Mouse (Mus musculus) skeletal muscle tissue, adult 2 months (tissue): ENCODE measurements around the gene Ube2v1.
"Not testable (repeated sequence)": the region's sequence is repeated elsewhere in the genome, so short reads cannot be mapped to it uniquely, and the experiment has no call there.

ENCODE experiments used
- DNase-seq: peaks from one replicate; pipeline ENCODE4 v3.0.0-alpha.2; 2012; ENCODE audit warnings: low read depth, low spot score

Gene Ube2v1

GRCm38 (mm10) chr2:167622352-167622751, 9.5 kb downstream of the Ube2v1 start:
- DNase-seq, result peak; percentile 56

DNA sequence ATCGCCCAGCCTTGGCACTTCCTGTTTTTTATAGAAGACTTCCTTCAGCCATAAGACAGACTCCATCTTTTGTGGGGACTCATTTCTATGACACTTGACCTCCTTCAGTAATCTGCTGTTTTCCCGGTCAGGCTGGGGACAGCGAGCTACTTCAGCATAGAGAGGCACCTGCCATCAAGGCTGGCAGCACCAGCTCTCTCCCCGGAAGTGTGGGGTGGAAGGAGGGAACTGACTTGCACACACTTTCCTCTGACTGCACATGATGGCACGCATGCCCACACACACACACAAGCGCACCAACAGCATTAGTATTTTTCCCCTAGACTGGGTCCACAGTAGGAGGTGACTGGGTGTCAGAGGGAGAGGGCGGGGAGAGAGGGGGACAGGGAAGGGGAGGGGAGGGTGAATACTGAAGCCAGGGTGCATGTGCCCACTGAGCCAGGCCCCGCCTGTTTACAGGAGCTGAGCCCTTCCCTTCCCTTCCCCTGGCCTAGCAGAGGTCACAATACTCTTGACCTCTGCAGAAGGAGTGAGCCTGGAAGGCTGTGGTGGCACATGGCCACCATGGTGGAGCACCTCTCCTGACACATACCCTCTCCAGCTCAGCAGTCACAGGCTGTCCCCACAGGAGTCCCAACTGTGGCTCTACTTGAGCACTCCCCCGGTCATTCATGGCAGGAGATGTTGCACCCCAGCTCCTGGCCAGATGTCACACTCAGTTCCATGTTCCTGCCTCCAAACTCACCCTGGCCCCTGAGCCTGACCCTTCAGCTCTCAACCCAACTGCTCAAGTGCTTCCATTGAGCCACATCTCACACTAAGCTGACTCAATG, 10.4 kb downstream of the Ube2v1 start:
- DNase-seq, result no peak

- no peak for DNase-seq
Measured at GRCm38 (mm10) chr2:167617472-167617871, 14.4 kb downstream of the Ube2v1 start.

DNA sequence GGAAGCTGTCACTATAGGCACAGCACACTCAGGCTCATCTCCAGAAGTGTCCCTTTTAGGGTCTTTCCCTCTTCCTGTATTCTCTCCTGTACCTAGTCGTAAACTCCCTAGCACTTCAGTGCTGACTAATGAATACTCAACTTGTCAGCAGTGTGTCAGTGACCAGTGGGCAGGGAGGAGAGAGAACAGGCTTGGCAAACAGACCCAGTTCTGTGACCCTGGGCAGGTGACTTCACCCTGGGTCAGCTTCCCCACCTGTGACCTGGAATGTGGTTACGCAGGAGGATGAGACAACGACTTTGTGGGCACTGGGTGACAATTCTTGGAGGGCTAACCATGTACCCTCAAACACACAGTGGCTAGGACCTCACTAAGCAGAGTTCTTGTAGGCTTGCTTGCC, 14.9 kb downstream of the Ube2v1 start:
- no peak for DNase-seq

- DNase-seq, result not testable (repeated sequence)
Measured at GRCm38 (mm10) chr2:167613335-167613734, 18.6 kb downstream of the Ube2v1 start.

DNA sequence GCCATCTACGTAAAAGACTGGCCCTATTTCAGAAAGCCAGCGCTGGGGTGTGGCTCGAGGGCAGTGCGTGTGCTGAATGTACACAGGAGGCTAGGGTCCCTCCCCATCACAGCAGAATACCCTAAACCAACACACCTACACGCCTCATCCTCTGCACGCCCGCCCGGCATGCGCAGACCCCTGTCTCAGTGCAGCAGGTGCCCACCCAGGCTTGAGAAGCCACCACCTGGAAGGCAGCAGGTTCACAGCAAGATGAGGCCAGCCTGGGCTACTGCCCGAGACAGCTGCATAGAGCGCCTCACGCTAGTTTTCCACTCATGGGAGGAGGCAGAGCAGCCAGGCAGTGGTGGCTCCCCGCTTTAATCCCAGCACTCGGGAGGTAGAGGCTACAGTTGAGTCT, 19.8 kb downstream of the Ube2v1 start:
- DNase-seq, result no peak

DNA sequence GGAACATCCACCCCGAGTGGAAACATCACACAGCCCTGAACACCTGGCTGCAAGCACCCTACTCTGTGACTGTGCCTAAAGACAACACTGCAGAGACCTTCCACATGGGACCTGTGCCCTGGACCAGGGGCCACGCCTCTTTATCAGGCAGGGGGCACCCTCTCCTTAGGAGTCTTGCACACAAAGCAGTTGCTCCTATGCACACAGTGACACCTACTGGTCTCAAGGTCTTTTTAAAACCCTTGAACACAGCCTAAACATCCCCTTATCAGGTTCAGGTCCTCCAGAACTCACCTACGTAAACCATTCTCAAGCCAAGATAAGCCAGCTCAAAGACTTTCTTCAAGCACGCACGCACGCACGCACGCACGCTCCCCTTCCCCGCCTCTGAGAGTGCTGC, 20.6 kb downstream of the Ube2v1 start:
- DNase-seq, result no peak

DNA sequence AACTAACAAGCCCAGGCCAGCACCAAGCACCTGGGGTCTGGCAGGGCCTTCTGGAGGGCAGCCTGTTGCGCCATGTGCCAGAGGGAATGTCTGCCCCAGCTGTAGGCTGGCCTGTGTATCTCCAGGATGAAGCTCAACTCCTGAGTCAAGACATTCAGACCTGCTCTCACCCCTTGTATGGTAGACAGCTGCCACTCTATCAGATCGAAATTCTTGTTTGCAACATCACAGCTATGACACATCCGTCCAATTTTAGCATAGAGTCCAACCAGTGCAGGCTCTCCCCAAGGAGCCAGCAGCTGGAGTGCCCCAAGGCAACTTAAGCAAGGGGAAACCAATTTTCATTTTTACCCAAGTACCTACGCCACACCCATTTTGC, 25.2 kb downstream of the Ube2v1 start:
- DNase-seq, result no peak

GRCm38 (mm10) chr2:167605817-167606744, 25.8 kb downstream of the Ube2v1 start:
- DNase-seq, result no peak

DNA sequence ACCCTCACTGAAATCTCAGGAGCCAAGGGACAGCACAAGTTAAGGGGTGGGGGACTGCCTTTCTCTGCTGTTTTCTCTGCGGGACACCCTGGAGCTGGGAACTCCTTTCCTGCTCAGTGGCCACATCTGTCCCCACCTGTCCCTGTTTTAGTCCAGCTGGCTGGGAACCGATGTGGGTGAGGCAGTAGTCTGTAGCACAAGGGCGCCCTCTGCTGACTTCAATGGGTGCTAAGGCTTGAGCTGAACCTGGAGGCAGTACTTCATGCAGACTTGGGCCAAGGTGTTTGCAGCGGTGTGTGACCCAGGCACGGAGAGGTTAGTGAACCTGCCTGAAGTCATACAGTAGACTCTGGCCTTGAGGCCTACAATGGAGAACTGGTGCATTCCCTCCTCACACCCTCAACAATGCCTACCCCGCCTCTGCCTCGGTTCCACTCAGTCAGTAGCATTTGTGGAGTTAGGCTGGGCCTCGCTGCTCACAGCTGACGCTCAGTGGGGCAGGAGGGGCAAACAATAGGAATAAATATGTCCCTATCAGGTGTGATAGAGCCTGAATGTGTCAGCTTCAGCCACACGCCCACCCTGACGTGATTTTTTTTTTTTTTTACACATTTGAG, 26.6 kb downstream of the Ube2v1 start:
- peak; percentile 91 for DNase-seq

- no peak for DNase-seq
Measured at GRCm38 (mm10) chr2:167602978-167603377, 28.9 kb downstream of the Ube2v1 start.

DNA sequence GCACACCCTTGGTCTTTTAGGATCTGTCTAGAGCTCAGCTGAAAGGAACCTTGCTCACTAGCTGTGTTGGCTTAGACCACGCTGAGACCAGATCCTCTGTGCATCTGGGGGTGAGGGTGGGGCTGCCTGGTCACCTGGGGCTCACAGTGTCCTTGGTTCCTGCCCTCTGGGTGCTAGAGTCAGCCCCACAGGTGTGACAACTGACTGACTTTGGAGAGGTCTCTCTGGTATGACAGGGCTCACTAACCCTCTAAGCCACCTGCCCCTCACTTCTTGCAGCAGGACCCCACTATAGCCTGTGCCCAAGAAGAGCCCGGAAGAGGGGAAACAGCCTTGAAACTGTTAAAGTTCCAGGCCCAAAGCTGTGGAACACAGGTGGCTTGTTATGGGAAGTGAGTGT, 29.5 kb downstream of the Ube2v1 start:
- DNase-seq, result no peak

DNA sequence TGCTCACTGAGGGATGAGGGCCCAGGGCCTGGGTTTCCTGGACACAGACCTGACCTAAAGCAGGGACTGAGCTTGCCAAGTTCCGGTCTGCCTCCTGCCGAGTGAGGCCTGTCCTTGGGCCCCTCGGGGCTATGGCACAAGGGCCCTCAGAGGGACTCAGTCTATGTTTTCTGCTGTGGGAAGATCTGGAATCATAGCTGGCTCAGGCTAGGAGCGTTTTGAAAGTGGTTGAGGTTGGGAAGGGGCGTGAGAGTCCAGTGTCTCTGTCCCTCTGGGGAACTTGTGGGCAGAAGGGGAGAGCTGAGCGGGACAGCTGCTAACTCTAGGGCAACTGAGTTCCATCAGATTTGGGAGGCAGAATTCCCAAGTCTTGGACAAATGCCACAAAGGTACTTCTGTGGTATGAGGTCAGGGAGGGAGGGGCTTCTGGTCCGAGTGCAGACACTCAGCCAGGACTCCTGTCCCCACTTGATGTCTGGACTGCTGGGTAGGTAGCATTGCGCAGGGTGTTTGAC, 31.4 kb downstream of the Ube2v1 start:
- DNase-seq, result no peak

DNA sequence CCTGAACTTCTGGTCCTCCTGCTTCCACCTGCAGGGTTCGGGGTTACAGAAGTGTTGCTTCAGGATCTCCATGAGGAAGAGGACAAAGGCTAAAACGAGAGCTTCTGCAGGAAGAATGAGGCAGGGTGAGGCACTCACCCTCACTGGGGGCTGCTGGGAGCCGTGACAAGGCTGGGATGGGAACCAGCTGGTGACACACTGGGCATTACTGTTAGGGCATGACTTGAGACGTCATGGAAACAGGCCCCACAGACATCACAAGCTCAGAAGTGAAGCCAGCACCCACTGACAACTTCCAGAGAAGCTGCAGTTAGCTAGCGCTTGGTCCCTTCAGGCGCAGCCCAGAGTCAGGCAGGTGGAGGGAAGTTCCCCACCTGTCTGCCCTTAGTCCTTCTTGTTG, 32.0 kb downstream of the Ube2v1 start:
- no peak for DNase-seq

DNA sequence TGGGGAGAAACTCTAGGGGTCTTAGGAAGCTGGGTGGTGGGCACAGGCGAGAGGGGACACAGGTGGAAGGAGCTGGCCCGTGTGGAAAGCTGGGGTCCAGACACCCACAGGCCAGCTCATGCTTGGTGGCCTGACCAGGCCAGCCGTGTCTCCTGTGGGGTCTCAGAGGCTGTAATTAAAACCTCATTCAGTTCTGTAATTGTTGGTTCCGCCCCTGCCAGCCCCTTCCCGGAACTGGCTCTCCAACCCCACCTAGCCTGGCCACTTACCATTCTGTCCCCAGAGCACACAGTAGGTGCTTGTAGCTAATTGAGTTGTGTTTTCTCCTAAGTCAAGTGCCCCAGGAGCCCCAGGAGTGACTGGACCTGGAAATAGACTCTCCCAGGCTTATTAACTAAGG, 32.7 kb downstream of the Ube2v1 start:
- no peak for DNase-seq

- DNase-seq, result no peak
Measured at GRCm38 (mm10) chr2:167597492-167598186, 34.3 kb downstream of the Ube2v1 start.

GRCm38 (mm10) chr2:167596726-167597491, 35.0 kb downstream of the Ube2v1 start:
- no peak for DNase-seq

DNA sequence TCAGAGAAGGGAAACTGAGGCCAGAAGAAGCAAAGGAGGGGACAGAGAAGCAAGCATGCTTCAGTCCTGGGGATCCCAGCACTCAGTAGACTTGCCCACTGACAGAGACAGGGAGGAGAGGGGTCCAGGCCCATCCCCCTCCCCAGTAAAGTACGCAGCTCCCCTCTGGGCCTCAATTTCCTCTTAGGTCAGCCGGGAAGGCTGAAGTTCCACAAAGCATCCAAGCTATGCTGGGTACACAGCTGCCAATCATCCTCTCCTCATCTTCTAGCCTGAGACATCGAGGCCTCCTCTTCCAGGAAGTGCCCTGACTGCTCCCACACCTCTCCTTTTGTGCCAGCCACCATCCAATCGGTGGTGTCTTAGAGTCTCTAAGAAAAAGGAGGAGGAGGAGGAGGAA, 35.6 kb downstream of the Ube2v1 start:
- no peak for DNase-seq

DNA sequence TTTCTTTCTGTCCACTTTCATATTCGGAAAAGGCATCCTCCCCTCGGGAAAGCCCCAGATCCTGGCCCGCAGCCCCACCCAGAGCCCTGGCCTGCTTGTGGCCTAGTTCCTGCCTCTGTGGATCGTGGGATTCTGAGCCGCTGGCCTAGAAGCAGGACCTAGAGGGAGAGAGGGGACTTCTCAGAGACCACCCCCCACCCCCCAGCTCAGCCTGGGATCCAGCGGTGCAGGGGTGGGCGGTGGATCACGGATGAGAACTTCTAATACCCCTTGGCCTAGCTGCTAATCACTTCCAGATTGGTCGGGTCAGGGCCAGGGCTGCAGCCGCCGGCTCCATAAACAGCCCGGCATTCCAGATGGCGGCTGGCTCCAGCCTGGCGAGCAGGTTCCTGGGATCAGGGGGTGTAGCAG, 36.1 kb downstream of the Ube2v1 start:
- DNase-seq, result peak; percentile 63

DNA sequence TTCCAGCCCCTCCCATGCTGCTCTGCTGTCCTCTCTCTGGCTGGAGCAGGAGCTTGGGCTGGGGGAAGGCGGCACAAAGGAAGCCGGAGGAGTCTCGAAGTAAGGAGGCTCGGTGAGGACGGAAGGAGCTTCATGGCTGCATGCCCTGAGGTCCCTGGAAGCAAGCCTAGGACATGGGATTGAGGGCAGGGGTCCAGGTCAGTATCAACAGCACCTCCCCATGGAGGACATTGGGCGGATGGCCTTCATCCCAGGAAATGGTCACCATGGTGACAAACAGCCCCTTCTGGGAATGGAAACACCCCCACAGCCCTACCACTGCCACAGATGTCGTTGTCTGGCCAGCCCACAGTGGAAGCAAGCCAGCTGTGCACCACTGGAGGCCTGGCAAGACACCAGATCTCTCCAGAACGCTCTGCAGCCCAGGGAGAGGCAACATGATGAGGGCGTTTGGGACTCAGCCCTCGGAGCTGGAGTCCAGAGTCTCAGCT, 37.4 kb downstream of the Ube2v1 start:
- DNase-seq, result peak; percentile 97
